Mouse (Mus musculus) stomach, embryonic 16.5 days (tissue): ENCODE results near the gene Ptbp1. TPM values are rescaled to one million over a fixed set of nuclear protein-coding genes. Genes with fewer than 3 reads are reported as not detected.

Source experiments
- ATAC-seq: fragments of 200-750 bp; cut with Nextera tagmentation; 2 replicates; pipeline ENCODE4 v1.8.0; 2017; ENCODE audit warnings: moderate number of reproducible peaks, moderate TSS enrichment; ENCODE audit not compliant: insufficient read depth, low FRiP score
- H3K27ac ChIP-seq: fragments of 300-500 bp; sonication (generic); 2 replicates; pipeline ENCODE4 v1.5.1; 2014; ENCODE audit warnings: low read length
- H3K27me3 ChIP-seq: fragments of 300-500 bp; sonication (generic); 2 replicates; pipeline ENCODE4 v1.6.1; 2014; ENCODE audit warnings: low read length, control low read depth, mixed read lengths; ENCODE audit not compliant: control insufficient read depth, insufficient read depth
- H3K36me3 ChIP-seq: fragments of 300-500 bp; sonication (generic); 2 replicates; pipeline ENCODE4 v1.6.1; 2014; ENCODE audit warnings: low read length; ENCODE audit not compliant: control insufficient read depth, insufficient read depth
- H3K4me1 ChIP-seq: fragments of 300-500 bp; sonication (generic); 2 replicates; pipeline ENCODE4 v1.6.1; 2014; ENCODE audit warnings: low read length, control low read depth, mixed read lengths; ENCODE audit not compliant: control insufficient read depth, insufficient read depth
- H3K4me2 ChIP-seq: fragments of 300-500 bp; sonication (generic); 2 replicates; pipeline ENCODE4 v1.6.1; 2014; ENCODE audit warnings: low read depth, low read length, mixed read lengths
- H3K4me3 ChIP-seq: fragments of 300-500 bp; sonication (generic); replicated peaks from 2 replicates; pipeline ENCODE4 v1.5.1; 2014; ENCODE audit warnings: mild to moderate bottlenecking, low read length
- H3K9ac ChIP-seq: fragments of 300-500 bp; sonication (generic); 2 replicates; pipeline ENCODE4 v1.6.1; 2014; ENCODE audit warnings: low read length
- H3K9me3 ChIP-seq: fragments of 300-500 bp; sonication (generic); replicated peaks from 2 replicates; pipeline ENCODE4 v1.6.1; 2016; ENCODE audit warnings: low read length, control low read depth; ENCODE audit not compliant: control insufficient read depth
- WGBS: fragments of 180-500 bp; shearing (Covaris S2); extraction: QIAGEN DNeasy Blood & Tissue Kit; methylation state at CpG from one replicate; pipeline ENCODE4 v1.1.7; 2014; 5-methylcytosine and 5-hydroxymethylcytosine counted together
- polyA plus RNA-seq: library from polyadenylated mRNA; unstranded; fragments of >200 nt; fragmentation: Nextera tagmentation; extraction: Ambion mirVana; gene quantifications from 2 replicates; pipeline ENCODE4 v1.2.1, GENCODE M21; 2015

The Ptbp1 gene
- polyA plus RNA-seq, 1 experiment from 2014 or later = 268 TPM

DNA sequence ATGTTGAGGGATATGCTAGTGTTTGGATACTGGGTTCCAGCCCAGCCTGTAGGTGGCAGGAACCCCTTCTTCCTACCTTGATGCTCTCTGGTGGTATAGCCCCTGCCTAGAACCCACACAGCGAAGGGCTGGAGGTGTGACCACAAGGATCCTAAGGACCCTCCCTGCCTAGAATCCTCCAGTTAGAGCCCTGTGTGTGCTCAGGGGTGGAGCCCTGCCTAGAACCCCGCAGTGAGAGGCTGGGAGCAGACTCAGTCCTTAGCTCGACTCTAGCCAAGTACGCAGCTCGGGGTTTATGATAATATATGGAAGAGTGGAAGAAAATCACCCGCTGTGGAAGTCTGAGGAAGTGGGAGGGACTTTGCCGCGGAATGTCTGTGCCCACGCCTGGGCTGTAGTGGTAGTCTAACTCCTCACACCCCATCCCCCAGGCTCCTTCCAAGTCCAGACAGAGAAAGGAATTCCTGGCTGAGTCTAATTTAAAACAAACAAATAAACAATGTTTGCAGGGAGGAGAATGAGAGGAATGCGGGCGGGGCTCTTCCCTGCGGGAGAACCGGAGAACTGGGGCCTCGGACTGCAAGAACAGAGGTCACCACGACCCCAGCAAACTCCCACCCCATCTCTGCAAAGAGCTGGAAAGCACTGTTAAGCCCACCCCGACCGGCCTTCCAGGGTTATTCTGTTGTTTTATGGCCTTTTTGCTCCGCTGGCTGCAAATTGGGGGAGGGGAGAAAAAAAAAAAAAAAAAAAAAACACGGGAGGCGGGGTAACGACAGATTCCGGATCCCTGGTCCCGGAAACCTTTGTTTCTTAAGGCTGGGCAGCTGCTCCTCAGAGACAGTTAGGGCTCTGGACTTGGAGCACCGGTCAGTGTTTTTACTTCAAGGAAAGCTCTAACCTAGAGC is 13.3 kb upstream of the Ptbp1 start:
- peaks cover 3% of the 10 kb centered on the region; the same call in 1 of the 2 replicates for H3K9me3 ChIP-seq
- no peaks in the 10 kb centered on the region for H3K27me3 ChIP-seq
- ATAC-seq = peak; percentile 94
- H3K4me2 ChIP-seq = peak overlapping the region; percentile 60
- H3K9ac ChIP-seq = peak overlapping the region; percentile 50
- H3K4me1 ChIP-seq = peaks cover 17% of the 10 kb centered on the region
- peak overlapping the region; percentile 41 for H3K4me3 ChIP-seq
- H3K36me3 ChIP-seq = no peaks in the 10 kb centered on the region
- peak overlapping the region; percentile 91 for H3K27ac ChIP-seq
- WGBS = under 1% methylated on average over 24 of the region's 24 CpGs

- H3K4me2 ChIP-seq = no peak overlapping the region
- ATAC-seq = no peak
- H3K4me3 ChIP-seq = no peak overlapping the region
- H3K27ac ChIP-seq = peak overlapping the region; percentile 4; the same call in 1 of the 2 replicates
- no peaks in the 10 kb centered on the region for H3K36me3 ChIP-seq
- H3K9me3 ChIP-seq = no peaks in the 10 kb centered on the region
- H3K27me3 ChIP-seq = no peaks in the 10 kb centered on the region
- WGBS = 71% methylated on average over 3 of the region's 3 CpGs
- H3K9ac ChIP-seq = no peak overlapping the region
- H3K4me1 ChIP-seq = peaks cover 17% of the 10 kb centered on the region
Measured at GRCm38 (mm10) chr10:79842322-79842721, 11.9 kb upstream of the Ptbp1 start.

GRCm38 (mm10) chr10:79843476-79843875 is 10.8 kb upstream of the Ptbp1 start:
- ATAC-seq = no peak

DNA sequence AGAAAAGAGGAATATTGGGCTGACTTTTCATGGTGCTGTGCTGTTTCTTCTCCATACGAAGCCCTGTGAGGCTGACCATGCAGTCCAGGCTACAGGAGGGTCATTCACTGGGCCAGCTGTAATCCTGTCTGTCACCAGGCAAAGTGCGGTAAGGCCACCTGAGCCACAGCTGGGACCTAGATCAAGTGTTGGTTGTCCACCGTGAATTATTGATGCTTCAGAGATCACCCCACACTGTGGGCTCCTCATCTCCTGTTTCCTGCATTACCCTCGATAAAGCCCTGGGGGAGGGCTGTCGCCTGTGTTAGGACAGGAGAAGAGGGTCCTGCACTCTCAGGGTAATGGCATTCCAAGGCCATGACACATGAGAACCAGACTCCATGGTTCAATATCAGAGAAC is 7.7 kb upstream of the Ptbp1 start:
- no peak overlapping the region for H3K9ac ChIP-seq
- 50% methylated on average over 5 of the region's 5 CpGs for WGBS
- no peaks in the 10 kb centered on the region for H3K36me3 ChIP-seq
- ATAC-seq = no peak
- no peak overlapping the region for H3K27ac ChIP-seq
- no peaks in the 10 kb centered on the region for H3K27me3 ChIP-seq
- no peak overlapping the region for H3K4me3 ChIP-seq
- H3K4me1 ChIP-seq = peaks cover 23% of the 10 kb centered on the region
- H3K9me3 ChIP-seq = no peaks in the 10 kb centered on the region
- H3K4me2 ChIP-seq = no peak overlapping the region

More at GRCm38 (mm10) chr10:79843476-79843875, 10.8 kb upstream of the Ptbp1 start:
- WGBS = 46% methylated on average over 6 of the region's 6 CpGs
- Histone ChIP-seq H3K27ac (no peak overlapping the region), H3K9me3 (no peaks in the 10 kb centered on the region), H3K4me3 (no peak overlapping the region), H3K36me3 (no peaks in the 10 kb centered on the region), H3K4me1 (peaks cover 17% of the 10 kb centered on the region), H3K4me2 (no peak overlapping the region), H3K27me3 (no peaks in the 10 kb centered on the region), H3K9ac (0 out of 2 replicates have a peak overlapping the region, but pooled peaks have one; percentile 3)

GRCm38 (mm10) chr10:79849941-79850628 is 4.1 kb upstream of the Ptbp1 start:
- H3K4me2 ChIP-seq = no peak overlapping the region
- H3K9ac ChIP-seq = no peak overlapping the region
- peaks cover 28% of the 10 kb centered on the region for H3K4me1 ChIP-seq
- H3K27ac ChIP-seq = no peak overlapping the region
- 77% methylated on average over 8 of the region's 8 CpGs for WGBS
- no peaks in the 10 kb centered on the region for H3K27me3 ChIP-seq
- no peaks in the 10 kb centered on the region for H3K36me3 ChIP-seq
- no peak for ATAC-seq
- H3K4me3 ChIP-seq = no peak overlapping the region
- H3K9me3 ChIP-seq = no peaks in the 10 kb centered on the region

DNA sequence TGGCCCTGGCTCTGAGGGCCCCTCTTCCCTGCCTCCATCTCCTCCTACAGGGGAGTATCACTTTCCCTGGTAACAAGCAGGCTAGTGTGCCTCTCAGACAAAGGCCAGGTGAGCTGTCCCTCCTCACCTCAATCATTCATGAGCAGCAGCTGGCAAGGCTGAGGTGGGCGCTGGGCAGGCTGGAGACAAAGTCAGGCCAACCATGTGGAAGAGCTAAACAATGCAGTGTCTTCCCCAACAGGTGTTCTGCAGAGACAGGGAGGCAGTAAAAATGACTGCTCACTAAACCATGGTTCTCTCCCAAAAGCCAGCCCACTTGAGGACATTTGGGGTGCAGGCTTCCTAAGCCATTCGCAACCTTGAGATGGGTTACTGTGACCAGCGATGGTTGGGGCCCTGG is 2.6 kb upstream of the Ptbp1 start:
- Histone ChIP-seq H3K27ac (peak overlapping the region; percentile 100), H3K4me3 (no peak overlapping the region; the same call in 1 of the 2 replicates), H3K36me3 (no peaks in the 10 kb centered on the region), H3K4me1 (peaks cover 30% of the 10 kb centered on the region), H3K9ac (peak overlapping the region; percentile 84), H3K4me2 (peak overlapping the region; percentile 91), H3K9me3 (no peaks in the 10 kb centered on the region), H3K27me3 (no peaks in the 10 kb centered on the region)
- ATAC-seq = no peak
- 49% methylated on average over 3 of the region's 3 CpGs for WGBS

GRCm38 (mm10) chr10:79852107-79852789 is 2.0 kb upstream of the Ptbp1 start:
- peaks cover 36% of the 10 kb centered on the region for H3K4me1 ChIP-seq
- 26% methylated on average over 9 of the region's 9 CpGs for WGBS
- peak overlapping the region; percentile 84 for H3K9ac ChIP-seq
- peak overlapping the region; percentile 91 for H3K4me2 ChIP-seq
- no peaks in the 10 kb centered on the region for H3K9me3 ChIP-seq
- no peaks in the 10 kb centered on the region for H3K36me3 ChIP-seq
- peak overlapping the region; percentile 100 for H3K27ac ChIP-seq
- no peak for ATAC-seq
- H3K4me3 ChIP-seq = peak overlapping the region; percentile 97
- no peaks in the 10 kb centered on the region for H3K27me3 ChIP-seq

DNA sequence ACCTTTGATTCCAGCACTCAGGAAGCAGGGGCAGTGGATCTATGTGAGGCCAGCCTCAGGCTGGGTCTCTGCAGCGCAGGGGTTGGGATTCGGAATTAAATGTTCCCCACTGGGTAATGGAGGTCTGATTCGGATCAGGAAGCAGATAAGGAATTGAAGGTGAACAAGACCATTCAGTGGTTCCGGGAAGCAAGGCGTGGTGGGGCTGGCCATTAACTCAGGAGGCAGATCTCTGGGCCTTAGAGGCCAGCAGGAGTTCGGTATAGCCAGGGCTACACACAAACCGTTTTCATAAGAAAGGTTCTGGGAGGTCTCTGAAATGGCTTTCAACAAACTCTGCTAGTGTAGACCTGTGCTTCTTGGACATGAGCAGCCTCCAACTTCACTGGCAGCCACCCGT is 1.4 kb upstream of the Ptbp1 start:
- H3K36me3 ChIP-seq = no peaks in the 10 kb centered on the region
- peaks cover 42% of the 10 kb centered on the region for H3K4me1 ChIP-seq
- no peaks in the 10 kb centered on the region for H3K9me3 ChIP-seq
- peak overlapping the region; percentile 100 for H3K27ac ChIP-seq
- H3K4me3 ChIP-seq = peak overlapping the region; percentile 97
- 15% methylated on average over 8 of the region's 8 CpGs for WGBS
- no peak for ATAC-seq
- H3K9ac ChIP-seq = peak overlapping the region; percentile 84
- H3K4me2 ChIP-seq = peak overlapping the region; percentile 91
- no peaks in the 10 kb centered on the region for H3K27me3 ChIP-seq
